Mouse (Mus musculus): Measurements from ENCODE around the gene Olfr922. TPM values are rescaled to one million over a fixed set of nuclear protein-coding genes. Genes with fewer than 3 reads are reported as not detected.

The Olfr922 gene
- polyA plus RNA-seq, 1 experiment, result not detected

DNA sequence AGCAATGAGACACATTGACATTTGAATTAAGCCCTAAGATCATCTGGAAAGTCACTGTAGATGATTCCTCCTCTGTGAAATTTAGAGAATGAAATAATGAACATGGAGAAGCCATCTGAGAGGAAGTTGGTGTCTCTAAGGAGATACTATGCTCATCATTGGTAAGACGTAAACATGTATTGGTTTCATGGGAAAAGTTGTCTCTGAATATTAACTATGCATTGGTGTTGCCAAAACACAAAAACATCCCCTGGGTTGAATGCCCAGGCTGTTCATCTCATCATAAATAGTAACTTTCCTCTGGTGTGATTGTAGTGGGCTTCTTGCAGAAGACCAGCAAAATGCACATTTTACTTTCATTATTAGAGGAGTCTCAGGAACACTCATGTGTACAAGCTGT is 11.8 kb downstream of the Olfr922 start, which contains the start of gene Olfr923:
Gene Olfr923, plus strand, starts transcription at position 301 of the 400 bp plus-strand sequence.
- Histone ChIP-seq H3K4me3 (ENCODE audit: insufficient read depth, poor library complexity, severe bottlenecking) (no peak within 1 kb of the TSS), H3K79me2 (ENCODE audit: control insufficient read depth, insufficient read depth) (no peaks in the 10 kb centered on the region), H3K36me3 (ENCODE audit: control insufficient read depth, insufficient read depth) (no peaks in the 10 kb centered on the region), H3K27me3 (ENCODE audit: control insufficient read depth, insufficient read depth, insufficient read length) (no peaks in the 10 kb centered on the region), H3K79me3 (ENCODE audit: low read depth) (no peaks in the 10 kb centered on the region), H3ac (ENCODE audit: control insufficient read depth, insufficient read length, low read depth) (no peak within 1 kb of the TSS)
- TF ChIP-seq CTCF (IDR thresholded peaks at IDR 0.05; ENCODE audit: control insufficient read depth, insufficient read depth, insufficient read length) (no peak), MAX (IDR thresholded peaks at IDR 0.05) (no peak), FOSL1 (IDR thresholded peaks at IDR 0.05; ENCODE audit: insufficient read depth, low read length, poor library complexity, severe bottlenecking) (no peak), CEBPB (IDR thresholded peaks at IDR 0.05; ENCODE audit: low read depth) (no peak), USF1 (IDR thresholded peaks at IDR 0.05; ENCODE audit: low read depth) (no peak), MYOG (IDR thresholded peaks at IDR 0.05; ENCODE audit: control insufficient read depth, extremely low read depth, insufficient read length) (no peak), MYOD1 (IDR thresholded peaks at IDR 0.05; ENCODE audit: control insufficient read depth, insufficient read length, low read depth) (no peak)

DNA sequence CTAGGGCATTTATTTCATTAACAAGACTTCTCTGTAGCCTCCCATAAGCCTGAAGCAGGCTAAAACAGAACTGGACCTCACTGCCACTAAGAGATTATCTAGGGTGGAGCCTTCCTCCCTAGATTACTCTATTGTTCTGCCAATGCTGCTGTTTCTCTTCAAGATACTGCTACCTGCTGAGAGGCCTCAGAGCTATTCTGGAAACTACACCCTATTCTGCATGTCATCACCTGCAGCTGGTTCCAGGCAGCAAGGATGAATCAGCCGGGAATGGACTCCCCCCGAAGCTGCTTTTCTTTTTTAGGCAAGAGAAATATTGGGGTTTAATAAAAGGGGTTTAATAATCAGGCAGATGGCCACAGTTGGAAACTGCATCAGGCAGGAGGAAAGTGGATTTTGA is 18.6 kb downstream of the Olfr922 start:
- Histone ChIP-seq H3K4me3 (ENCODE audit: insufficient read depth, poor library complexity, severe bottlenecking) (no peak overlapping the region), H3K27me3 (ENCODE audit: control insufficient read depth, insufficient read depth, insufficient read length) (no peaks in the 10 kb centered on the region), H3K79me2 (ENCODE audit: control insufficient read depth, insufficient read depth) (no peaks in the 10 kb centered on the region), H3K36me3 (ENCODE audit: control insufficient read depth, insufficient read depth) (no peaks in the 10 kb centered on the region), H3ac (ENCODE audit: control insufficient read depth, insufficient read length, low read depth) (no peak overlapping the region), H3K79me3 (ENCODE audit: low read depth) (no peaks in the 10 kb centered on the region)
- no peak for TF ChIP-seq USF1 (IDR thresholded peaks at IDR 0.05; ENCODE audit: low read depth)
- TF ChIP-seq MAX (IDR thresholded peaks at IDR 0.05), result no peak
- TF ChIP-seq CEBPB (IDR thresholded peaks at IDR 0.05; ENCODE audit: low read depth), result no peak
- no peak for TF ChIP-seq CTCF (IDR thresholded peaks at IDR 0.05; ENCODE audit: control insufficient read depth, insufficient read depth, insufficient read length)
- TF ChIP-seq MYOG (IDR thresholded peaks at IDR 0.05; ENCODE audit: control insufficient read depth, extremely low read depth, insufficient read length), result no peak
- TF ChIP-seq MYOD1 (IDR thresholded peaks at IDR 0.05; ENCODE audit: control insufficient read depth, insufficient read length, low read depth), result no peak
- TF ChIP-seq FOSL1 (IDR thresholded peaks at IDR 0.05; ENCODE audit: insufficient read depth, low read length, poor library complexity, severe bottlenecking), result no peak

DNA sequence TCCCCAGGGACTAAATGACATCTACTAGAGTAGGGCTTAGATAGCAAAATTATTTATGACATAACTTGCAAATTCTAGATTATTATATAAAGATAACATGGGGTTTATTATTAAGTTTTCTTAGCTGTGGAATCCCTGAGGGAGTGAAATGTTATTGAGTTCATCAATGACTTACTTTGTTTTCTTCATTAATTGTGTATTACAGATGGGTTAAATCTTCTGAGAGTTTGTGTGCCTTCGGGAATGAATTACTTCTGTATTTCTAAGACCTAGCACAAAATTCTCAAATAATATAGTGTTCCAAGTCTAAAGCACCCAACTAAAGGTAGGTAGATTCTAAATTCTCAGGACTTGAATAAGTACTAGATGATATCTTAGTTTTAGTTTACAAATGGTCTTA is 29.7 kb downstream of the Olfr922 start, which contains the start of gene Olfr924:
Gene Olfr924, plus strand, starts transcription at position 301 of the 400 bp plus-strand sequence.
- Histone ChIP-seq H3K36me3 (ENCODE audit: control insufficient read depth, insufficient read depth) (no peaks in the 10 kb centered on the region), H3K79me3 (ENCODE audit: low read depth) (no peaks in the 10 kb centered on the region), H3ac (ENCODE audit: control insufficient read depth, insufficient read length, low read depth) (no peak within 1 kb of the TSS), H3K79me2 (ENCODE audit: control insufficient read depth, insufficient read depth) (no peaks in the 10 kb centered on the region), H3K27me3 (ENCODE audit: control insufficient read depth, insufficient read depth, insufficient read length) (no peaks in the 10 kb centered on the region), H3K4me3 (ENCODE audit: insufficient read depth, poor library complexity, severe bottlenecking) (no peak within 1 kb of the TSS)
- TF ChIP-seq MAX (IDR thresholded peaks at IDR 0.05), result no peak
- no peak for TF ChIP-seq FOSL1 (IDR thresholded peaks at IDR 0.05; ENCODE audit: insufficient read depth, low read length, poor library complexity, severe bottlenecking)
- TF ChIP-seq MYOD1 (IDR thresholded peaks at IDR 0.05; ENCODE audit: control insufficient read depth, insufficient read length, low read depth), result no peak
- no peak for TF ChIP-seq MYOG (IDR thresholded peaks at IDR 0.05; ENCODE audit: control insufficient read depth, extremely low read depth, insufficient read length)
- TF ChIP-seq CEBPB (IDR thresholded peaks at IDR 0.05; ENCODE audit: low read depth), result no peak
- no peak for TF ChIP-seq CTCF (IDR thresholded peaks at IDR 0.05; ENCODE audit: control insufficient read depth, insufficient read depth, insufficient read length)
- no peak for TF ChIP-seq USF1 (IDR thresholded peaks at IDR 0.05; ENCODE audit: low read depth)

DNA sequence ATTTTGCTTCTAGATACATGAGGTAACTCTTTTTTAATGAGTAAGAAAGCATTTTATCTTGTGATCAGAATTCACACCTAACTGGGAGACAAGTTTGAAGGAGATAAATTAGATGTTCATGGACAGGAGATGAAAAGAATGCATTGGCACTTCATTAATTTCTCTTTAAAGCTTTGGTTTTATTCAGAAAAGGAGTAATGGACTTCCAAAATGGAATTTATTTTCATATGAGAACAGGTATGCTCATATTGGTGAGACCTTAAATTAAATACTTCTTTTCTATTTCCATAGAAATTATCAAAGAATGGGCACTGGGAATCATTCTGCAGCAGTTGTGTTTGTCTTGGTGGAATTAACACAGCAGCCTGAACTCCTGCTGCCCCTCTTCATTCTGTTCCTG is 40.3 kb downstream of the Olfr922 start, which contains the start of gene Olfr26:
Gene Olfr26, plus strand, starts transcription at position 301 of the 400 bp plus-strand sequence.
- Histone ChIP-seq H3K36me3 (ENCODE audit: control insufficient read depth, insufficient read depth) (no peaks in the 10 kb centered on the region), H3K27me3 (ENCODE audit: control insufficient read depth, insufficient read depth, insufficient read length) (no peaks in the 10 kb centered on the region), H3K79me3 (ENCODE audit: low read depth) (no peaks in the 10 kb centered on the region), H3K79me2 (ENCODE audit: control insufficient read depth, insufficient read depth) (no peaks in the 10 kb centered on the region), H3ac (ENCODE audit: control insufficient read depth, insufficient read length, low read depth) (no peak within 1 kb of the TSS), H3K4me3 (ENCODE audit: insufficient read depth, poor library complexity, severe bottlenecking) (no peak within 1 kb of the TSS)
- TF ChIP-seq MYOD1 (IDR thresholded peaks at IDR 0.05; ENCODE audit: control insufficient read depth, insufficient read length, low read depth) (no peak), MAX (IDR thresholded peaks at IDR 0.05) (no peak), USF1 (IDR thresholded peaks at IDR 0.05; ENCODE audit: low read depth) (no peak), MYOG (IDR thresholded peaks at IDR 0.05; ENCODE audit: control insufficient read depth, extremely low read depth, insufficient read length) (no peak), FOSL1 (IDR thresholded peaks at IDR 0.05; ENCODE audit: insufficient read depth, low read length, poor library complexity, severe bottlenecking) (no peak), CTCF (IDR thresholded peaks at IDR 0.05; ENCODE audit: control insufficient read depth, insufficient read depth, insufficient read length) (no peak), CEBPB (IDR thresholded peaks at IDR 0.05; ENCODE audit: low read depth) (no peak)

Other genes with a start within 250 kb of the Olfr922 start
- not detected for gene Olfr912, start 234.4 kb upstream of the Olfr922 start, polyA plus RNA-seq (2012; fragmentation: generic; extraction: Trizol)
- gene Olfr913, start 221.9 kb upstream of the Olfr922 start, polyA plus RNA-seq (2012; fragmentation: generic; extraction: Trizol), result not detected
- not detected for gene Olfr914, start 209.5 kb upstream of the Olfr922 start, polyA plus RNA-seq (2012; fragmentation: generic; extraction: Trizol)
- not detected for gene Olfr916, start 154.7 kb upstream of the Olfr922 start, polyA plus RNA-seq (2012; fragmentation: generic; extraction: Trizol)
- not detected for gene Olfr917, start 148.8 kb upstream of the Olfr922 start, polyA plus RNA-seq (2012; fragmentation: generic; extraction: Trizol)
- gene Olfr918, start 140.0 kb upstream of the Olfr922 start, polyA plus RNA-seq (2012; fragmentation: generic; extraction: Trizol), result not detected
- gene Olfr919, start 110.9 kb upstream of the Olfr922 start, polyA plus RNA-seq (2012; fragmentation: generic; extraction: Trizol), result not detected
- 6.3 TPM for gene Vwa5a, start 96.3 kb upstream of the Olfr922 start, polyA plus RNA-seq (2012; fragmentation: generic; extraction: Trizol)
- not detected for gene Olfr920, start 62.3 kb upstream of the Olfr922 start, polyA plus RNA-seq (2012; fragmentation: generic; extraction: Trizol)
- not detected for gene Olfr921, start 41.5 kb upstream of the Olfr922 start, polyA plus RNA-seq (2012; fragmentation: generic; extraction: Trizol)
- not detected for gene Olfr923, start 11.9 kb downstream of the Olfr922 start, polyA plus RNA-seq (2012; fragmentation: generic; extraction: Trizol)
- gene Olfr924, start 29.8 kb downstream of the Olfr922 start, polyA plus RNA-seq (2012; fragmentation: generic; extraction: Trizol), result not detected
- not detected for gene Olfr26, start 40.4 kb downstream of the Olfr922 start, polyA plus RNA-seq (2012; fragmentation: generic; extraction: Trizol)
- not detected for gene Olfr926, start 62.5 kb downstream of the Olfr922 start, polyA plus RNA-seq (2012; fragmentation: generic; extraction: Trizol)
- gene Olfr930, start 115.2 kb downstream of the Olfr922 start, polyA plus RNA-seq (2012; fragmentation: generic; extraction: Trizol), result not detected
- gene Olfr933, start 157.7 kb downstream of the Olfr922 start, polyA plus RNA-seq (2012; fragmentation: generic; extraction: Trizol), result not detected
- gene Olfr934, start 173.7 kb downstream of the Olfr922 start, polyA plus RNA-seq (2012; fragmentation: generic; extraction: Trizol), result not detected
- gene Olfr935, start 185.1 kb downstream of the Olfr922 start, polyA plus RNA-seq (2012; fragmentation: generic; extraction: Trizol), result not detected
- not detected for gene Olfr146, start 208.8 kb downstream of the Olfr922 start, polyA plus RNA-seq (2012; fragmentation: generic; extraction: Trizol)